Mouse (Mus musculus): ENCODE measurements around the gene Gm20219.
"Not testable (repeated sequence)": the region's sequence is repeated elsewhere in the genome, so short reads cannot be mapped to it uniquely, and the experiment has no call there.

Gm20219 gene

GRCm38 (mm10) chr17:56510970-56511706 lies 43.0 kb downstream of the Gm20219 start:
- DNase-seq, result no peak

GRCm38 (mm10) chr17:56510473-56510969 lies 43.7 kb downstream of the Gm20219 start:
- peak; percentile 53 for DNase-seq

GRCm38 (mm10) chr17:56509707-56510472 lies 44.3 kb downstream of the Gm20219 start:
- no peak for DNase-seq

GRCm38 (mm10) chr17:56509021-56509640 lies 45.1 kb downstream of the Gm20219 start:
- DNase-seq, result no peak

GRCm38 (mm10) chr17:56507161-56508068 lies 46.8 kb downstream of the Gm20219 start:
- peak; percentile 99 for DNase-seq

GRCm38 (mm10) chr17:56506417-56507065 lies 47.6 kb downstream of the Gm20219 start:
- DNase-seq, result no peak

GRCm38 (mm10) chr17:56505401-56505800 lies 48.8 kb downstream of the Gm20219 start:
- DNase-seq, result no peak

- peak; percentile 69 for DNase-seq
Observed at GRCm38 (mm10) chr17:56502526-56502925, 51.7 kb downstream of the Gm20219 start.

- not testable (repeated sequence) for DNase-seq
Observed at GRCm38 (mm10) chr17:56501635-56502400, 52.4 kb downstream of the Gm20219 start.

Measured in right cerebral cortex, adult 18-20 months (tissue).